Mouse (Mus musculus) kidney, embryonic 16.5 days (tissue): ENCODE results near the gene Gm44511. TPM values are rescaled to one million over a fixed set of nuclear protein-coding genes. Genes with fewer than 3 reads are reported as not detected.

Source experiments
- ATAC-seq: fragments of 200-750 bp; cut with Nextera tagmentation; 2 replicates; pipeline ENCODE4 v1.8.0; 2017; ENCODE audit warnings: moderate TSS enrichment; ENCODE audit not compliant: low FRiP score, low TSS enrichment
- H3K27ac ChIP-seq: fragments of 300-500 bp; sonication (generic); 2 replicates; pipeline ENCODE4 v1.5.1; 2014; ENCODE audit warnings: low read length
- H3K27me3 ChIP-seq: fragments of 300-500 bp; sonication (generic); 2 replicates; pipeline ENCODE4 v1.6.1; 2014; ENCODE audit warnings: low read length, control low read depth, mixed read lengths; ENCODE audit not compliant: insufficient read depth
- H3K36me3 ChIP-seq: fragments of 300-500 bp; sonication (generic); 2 replicates; pipeline ENCODE4 v1.6.1; 2014; ENCODE audit warnings: low read length, control low read depth, mixed read lengths; ENCODE audit not compliant: insufficient read depth
- H3K4me1 ChIP-seq: fragments of 300-500 bp; sonication (generic); 2 replicates; pipeline ENCODE4 v1.6.1; 2014; ENCODE audit warnings: low read length, control low read depth, mixed read lengths; ENCODE audit not compliant: insufficient read depth
- H3K4me2 ChIP-seq: fragments of 300-500 bp; sonication (generic); replicated peaks from 2 replicates; pipeline ENCODE4 v1.6.1; 2014; ENCODE audit warnings: low read depth, low read length
- H3K4me3 ChIP-seq: fragments of 300-500 bp; sonication (generic); 2 replicates; pipeline ENCODE4 v1.5.1; 2014; ENCODE audit warnings: mild to moderate bottlenecking, low read length
- H3K9ac ChIP-seq: fragments of 300-500 bp; sonication (generic); replicated peaks from 2 replicates; pipeline ENCODE4 v1.6.1; 2014; ENCODE audit warnings: low read length
- H3K9me3 ChIP-seq: fragments of 300-500 bp; sonication (generic); 2 replicates; pipeline ENCODE4 v1.6.1; 2016; ENCODE audit warnings: low read length, control low read depth
- WGBS: fragments of 180-500 bp; shearing (Covaris S2); extraction: QIAGEN DNeasy Blood & Tissue Kit; methylation state at CpG from one replicate; pipeline ENCODE4 v1.1.7; 2014; 5-methylcytosine and 5-hydroxymethylcytosine counted together
- polyA plus RNA-seq: library from polyadenylated mRNA; unstranded; fragments of >200 nt; fragmentation: Nextera tagmentation; extraction: Ambion mirVana; gene quantifications from 2 replicates; pipeline ENCODE4 v1.2.1, GENCODE M21; 2015

The Gm44511 gene
- polyA plus RNA-seq, result not detected in 2 replicates

DNA sequence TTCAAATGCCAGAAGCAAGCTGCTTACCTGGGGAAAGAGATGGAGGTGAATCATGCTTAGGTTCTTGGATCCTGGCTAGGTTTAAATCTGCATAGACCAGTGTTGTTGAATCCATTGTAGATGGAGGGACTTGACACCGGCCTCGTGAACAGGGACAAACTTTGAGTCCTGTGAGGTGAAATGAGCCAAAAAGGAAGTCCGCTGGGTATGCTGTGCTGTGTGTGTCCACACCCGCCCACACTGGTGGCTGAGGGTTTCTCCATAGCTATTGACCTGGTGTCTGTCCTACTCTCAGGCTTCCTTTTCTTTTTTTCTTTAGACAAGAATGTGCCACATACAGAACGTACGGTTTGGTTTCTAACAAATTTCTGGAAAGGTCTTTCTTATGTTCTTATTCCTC is at the start of gene Gm44511, which contains the start of gene Klrb1b:
Gene Gm44511, minus strand, starts transcription at position 184 of the 400 bp plus-strand sequence.
Gene Klrb1b, minus strand, starts transcription at position 200 of the 400 bp plus-strand sequence.
- Histone ChIP-seq H3K4me2 (no peak within 1 kb of the TSS), H3K27me3 (no peaks in the 10 kb centered on the region), H3K4me1 (no peaks in the 10 kb centered on the region), H3K36me3 (no peaks in the 10 kb centered on the region), H3K9ac (no peak within 1 kb of the TSS), H3K27ac (no peak within 1 kb of the TSS), H3K9me3 (no peaks in the 10 kb centered on the region), H3K4me3 (no peak within 1 kb of the TSS)
- WGBS, result 85% methylated on average over 6 of the region's 6 CpGs
- no peak for ATAC-seq

DNA sequence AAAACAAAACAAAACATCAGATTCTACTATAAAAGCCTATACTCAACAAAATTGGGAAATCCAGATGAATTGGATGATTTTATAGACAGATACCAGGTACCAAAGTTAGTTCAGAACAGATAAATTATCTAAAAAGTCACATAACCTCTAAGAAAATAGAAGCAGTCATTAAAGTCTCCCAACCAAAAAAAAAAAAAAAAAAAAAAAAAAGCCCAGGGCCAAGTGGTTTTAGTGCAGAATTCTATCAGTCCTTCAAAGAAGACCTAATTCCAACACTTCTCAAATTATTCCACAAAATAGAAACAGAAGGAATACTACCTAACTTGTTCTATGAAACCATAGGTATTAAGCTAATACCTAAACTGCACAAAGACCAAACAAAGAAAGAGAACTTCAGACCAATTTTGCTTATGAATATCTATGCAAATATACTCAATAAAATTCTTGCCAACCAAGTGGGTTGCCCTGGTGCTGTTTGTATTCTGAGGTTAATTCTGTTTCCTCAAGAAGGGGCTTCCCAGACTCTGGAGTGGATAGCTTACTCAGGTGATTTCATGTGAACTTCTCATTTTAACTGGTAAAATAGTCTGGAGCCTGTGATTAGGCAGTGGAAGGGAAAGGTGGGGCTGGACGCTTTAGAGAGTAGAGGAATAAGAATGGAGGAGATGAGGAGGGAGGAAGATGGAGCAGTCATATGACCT is 45.9 kb upstream of the Gm44511 start:
- Histone ChIP-seq H3K27me3 (no peaks in the 10 kb centered on the region), H3K27ac (no peak overlapping the region), H3K4me1 (no peaks in the 10 kb centered on the region), H3K4me3 (no peak overlapping the region), H3K9ac (no peak overlapping the region), H3K4me2 (no peak overlapping the region), H3K9me3 (no peaks in the 10 kb centered on the region; the same call in 1 of the 2 replicates), H3K36me3 (no peaks in the 10 kb centered on the region)
- WGBS, result 90% methylated on average over 1 of the region's 1 CpGs
- ATAC-seq, result no peak

DNA sequence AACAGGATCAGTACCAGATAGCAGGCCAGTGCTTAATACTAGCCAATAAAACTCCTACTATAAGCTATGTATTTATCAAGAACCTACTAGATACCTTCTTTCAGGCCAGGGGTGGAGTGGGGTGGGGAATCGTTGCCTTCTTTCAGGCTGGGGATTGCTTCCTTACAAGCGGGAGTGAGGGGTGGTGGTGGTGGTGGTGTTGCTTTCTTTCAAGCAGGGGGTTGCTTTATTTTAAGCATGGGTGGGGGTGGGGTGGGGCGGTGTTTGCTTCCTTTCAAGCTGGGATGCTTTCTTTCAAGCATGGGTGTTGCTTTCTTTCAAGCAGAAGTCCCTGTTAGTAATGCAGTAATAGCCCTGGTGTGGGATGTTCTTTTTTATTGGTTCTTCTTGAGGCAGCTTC is 42.7 kb upstream of the Gm44511 start:
- no peaks in the 10 kb centered on the region for H3K4me1 ChIP-seq
- WGBS, result 29% methylated on average over 3 of the region's 3 CpGs
- no peak overlapping the region for H3K9ac ChIP-seq
- ATAC-seq, result no peak
- no peak overlapping the region for H3K4me2 ChIP-seq
- H3K4me3 ChIP-seq, result no peak overlapping the region
- H3K9me3 ChIP-seq, result no peaks in the 10 kb centered on the region
- H3K27me3 ChIP-seq, result no peaks in the 10 kb centered on the region
- H3K27ac ChIP-seq, result no peak overlapping the region
- no peaks in the 10 kb centered on the region for H3K36me3 ChIP-seq

DNA sequence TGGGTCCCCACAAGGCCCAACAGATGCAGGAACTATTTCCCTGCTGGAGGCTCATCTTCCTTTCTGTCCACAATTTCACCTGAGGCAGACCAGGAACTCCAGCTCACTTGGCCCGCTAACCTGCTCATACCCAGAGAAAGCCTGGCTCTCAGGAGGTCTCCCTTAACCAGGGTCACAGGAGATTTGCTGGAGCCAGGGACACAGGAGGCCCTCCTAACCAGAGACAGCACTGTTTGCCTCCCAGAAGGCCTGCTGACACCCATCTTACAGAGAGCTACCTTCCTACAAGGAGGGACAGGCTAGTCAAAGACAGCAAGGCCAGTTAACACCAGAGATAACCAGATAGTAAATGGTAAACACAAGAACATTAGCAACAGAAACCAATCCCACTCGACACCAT is 31.9 kb upstream of the Gm44511 start:
- Histone ChIP-seq H3K4me1 (0 out of 2 replicates have a peak, but pooled peaks cover 3% of the 10 kb centered on the region), H3K27me3 (no peaks in the 10 kb centered on the region), H3K9ac (no peak overlapping the region), H3K4me2 (no peak overlapping the region), H3K4me3 (no peak overlapping the region), H3K9me3 (no peaks in the 10 kb centered on the region), H3K36me3 (no peaks in the 10 kb centered on the region), H3K27ac (no peak overlapping the region)
- 86% methylated on average over 2 of the region's 2 CpGs for WGBS
- no peak for ATAC-seq

DNA sequence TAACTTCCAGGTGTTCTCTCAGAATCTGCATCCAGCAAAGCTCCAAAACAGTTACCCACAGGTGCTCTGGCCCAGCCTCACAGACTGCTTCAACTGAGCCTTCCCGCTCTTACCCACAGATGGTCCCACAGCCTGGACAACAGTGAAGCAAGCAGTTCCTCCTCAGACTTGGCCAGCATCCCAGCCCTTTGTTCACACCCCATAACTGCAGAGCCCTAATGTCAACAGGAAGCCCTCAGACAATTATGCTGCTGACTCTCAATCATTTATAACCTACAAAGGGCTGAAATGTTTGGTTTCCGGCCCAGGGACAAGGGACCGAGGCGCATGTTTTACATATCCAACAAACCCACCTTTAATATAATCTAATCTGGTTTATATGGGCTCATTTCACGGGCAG is 30.1 kb upstream of the Gm44511 start:
- Histone ChIP-seq H3K27ac (peak overlapping the region; percentile 43; the same call in 1 of the 2 replicates), H3K9ac (no peak overlapping the region), H3K9me3 (no peaks in the 10 kb centered on the region), H3K4me3 (no peak overlapping the region), H3K36me3 (no peaks in the 10 kb centered on the region), H3K27me3 (no peaks in the 10 kb centered on the region), H3K4me1 (0 out of 2 replicates have a peak, but pooled peaks cover 3% of the 10 kb centered on the region), H3K4me2 (no peak overlapping the region)
- 54% methylated on average over 5 of the region's 5 CpGs for WGBS
- ATAC-seq, result peak; percentile 88

DNA sequence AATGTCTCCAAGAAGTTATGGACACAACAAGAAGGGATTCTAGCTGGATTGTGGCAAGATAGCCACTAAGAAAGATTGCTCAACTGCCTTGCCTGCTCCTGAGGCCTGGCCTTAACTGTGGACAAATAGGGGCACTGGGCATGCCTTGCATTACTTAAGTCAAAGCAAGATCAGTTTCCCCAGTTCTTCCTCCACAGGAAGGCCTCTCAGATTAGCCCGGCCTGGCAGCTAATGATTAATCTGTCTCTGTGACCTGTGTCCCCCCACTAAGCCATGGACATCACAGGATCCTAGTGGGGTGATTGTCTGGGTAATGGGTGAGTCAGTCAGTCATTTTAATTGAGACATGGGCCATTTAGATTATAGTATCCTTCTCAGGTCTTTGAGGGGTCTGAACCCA is 29.4 kb upstream of the Gm44511 start:
- H3K4me3 ChIP-seq, result no peak overlapping the region
- ATAC-seq, result no peak
- 42% methylated on average over 1 of the region's 1 CpGs for WGBS

DNA sequence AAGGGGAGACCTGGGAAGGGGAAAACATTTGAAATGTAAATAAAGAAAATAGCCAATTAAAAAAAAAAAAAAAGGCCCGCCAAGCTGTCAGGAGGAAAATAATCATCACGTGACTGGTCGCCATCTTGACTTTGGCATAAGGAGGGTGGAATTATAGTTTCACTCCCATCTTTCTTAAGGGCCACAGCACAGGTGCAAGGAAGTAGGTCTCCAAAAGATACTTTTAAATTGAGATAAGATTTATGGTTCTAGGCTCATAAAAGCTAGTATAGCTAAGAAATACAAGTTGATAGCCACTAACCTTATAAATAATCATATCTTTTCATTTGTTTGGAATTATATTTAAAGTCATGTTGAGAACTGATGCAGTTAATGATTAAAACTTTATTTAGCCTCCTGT is 28.8 kb upstream of the Gm44511 start:
- H3K9ac ChIP-seq, result no peak overlapping the region
- 91% methylated on average over 3 of the region's 3 CpGs for WGBS
- no peaks in the 10 kb centered on the region for H3K36me3 ChIP-seq
- H3K9me3 ChIP-seq, result no peaks in the 10 kb centered on the region
- no peak for ATAC-seq
- no peaks in the 10 kb centered on the region for H3K27me3 ChIP-seq
- H3K4me2 ChIP-seq, result no peak overlapping the region
- H3K27ac ChIP-seq, result no peak overlapping the region
- H3K4me1 ChIP-seq, result 0 out of 2 replicates have a peak, but pooled peaks cover 3% of the 10 kb centered on the region
- no peak overlapping the region for H3K4me3 ChIP-seq

More for the DNA sequence above, 29.4 kb upstream of the Gm44511 start:
- Histone ChIP-seq H3K27ac (no peak overlapping the region), H3K9ac (no peak overlapping the region), H3K4me1 (0 out of 2 replicates have a peak, but pooled peaks cover 3% of the 10 kb centered on the region), H3K36me3 (no peaks in the 10 kb centered on the region), H3K4me2 (no peak overlapping the region), H3K27me3 (no peaks in the 10 kb centered on the region), H3K9me3 (no peaks in the 10 kb centered on the region)

DNA sequence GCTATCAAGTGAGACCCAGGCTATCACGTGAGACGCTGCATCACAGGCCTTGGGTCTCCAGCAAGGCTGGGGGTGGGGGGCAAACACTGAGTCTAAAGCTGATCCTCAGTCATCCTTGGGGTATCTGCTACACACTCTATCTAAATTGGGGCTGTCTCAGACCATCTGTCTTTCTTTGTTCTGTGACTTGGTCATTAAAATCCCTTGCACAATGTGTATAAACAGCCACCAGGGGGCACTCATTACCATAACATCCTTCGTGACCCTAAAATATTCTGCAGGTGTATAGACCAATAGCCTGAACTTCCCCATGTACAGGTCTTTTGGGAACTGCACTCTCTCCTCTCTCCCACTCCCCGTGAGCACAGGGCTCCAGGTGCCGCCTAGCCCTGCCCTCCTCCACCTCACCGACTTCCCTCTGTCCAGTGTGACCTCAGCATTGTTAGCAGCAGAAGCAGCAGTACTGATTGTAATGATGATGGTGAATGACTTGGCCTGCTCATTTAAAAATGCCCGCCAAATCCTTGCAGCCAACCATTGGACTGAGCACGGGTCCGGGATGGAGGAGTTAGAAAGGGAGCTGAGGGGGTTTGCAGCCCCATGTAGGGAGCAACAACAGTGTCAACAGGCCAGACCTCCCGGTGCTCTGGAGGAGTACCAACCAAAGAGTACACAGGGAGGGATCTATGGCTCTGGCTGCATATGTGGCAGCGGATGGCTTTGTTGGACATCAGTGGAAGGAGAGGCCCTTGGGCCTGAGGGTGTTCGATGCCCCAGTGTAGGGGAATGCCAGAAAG is 28.1 kb upstream of the Gm44511 start:
- WGBS, result 52% methylated on average over 12 of the region's 12 CpGs
- H3K36me3 ChIP-seq, result no peaks in the 10 kb centered on the region
- H3K27ac ChIP-seq, result no peak overlapping the region
- peak; percentile 70 for ATAC-seq
- H3K9me3 ChIP-seq, result no peaks in the 10 kb centered on the region
- H3K4me1 ChIP-seq, result 0 out of 2 replicates have a peak, but pooled peaks cover 3% of the 10 kb centered on the region
- no peak overlapping the region for H3K9ac ChIP-seq
- no peak overlapping the region for H3K4me3 ChIP-seq
- H3K4me2 ChIP-seq, result no peak overlapping the region
- no peaks in the 10 kb centered on the region for H3K27me3 ChIP-seq

DNA sequence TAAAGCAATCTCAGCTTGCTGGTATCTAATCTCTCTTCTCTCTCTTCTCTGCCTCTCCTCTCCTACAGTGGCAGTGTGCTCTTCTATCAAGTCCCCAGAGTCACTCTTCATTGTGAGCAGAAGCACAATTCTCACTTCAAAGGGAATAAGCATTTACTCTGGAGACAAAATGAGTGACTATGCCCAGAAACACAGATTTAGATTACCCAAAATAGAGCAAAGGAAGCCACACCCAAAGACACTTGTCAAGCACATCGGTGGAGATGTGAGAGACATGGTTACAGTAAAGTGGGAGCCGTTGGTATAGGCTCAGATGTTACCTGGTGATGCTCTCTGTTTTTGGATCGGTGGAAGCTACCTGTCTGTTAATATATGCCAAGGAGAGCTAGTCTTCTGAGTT is 26.7 kb upstream of the Gm44511 start:
- Histone ChIP-seq H3K9me3 (no peaks in the 10 kb centered on the region), H3K4me1 (0 out of 2 replicates have a peak, but pooled peaks cover 3% of the 10 kb centered on the region), H3K27ac (no peak overlapping the region), H3K4me2 (no peak overlapping the region), H3K9ac (no peak overlapping the region), H3K27me3 (no peaks in the 10 kb centered on the region), H3K36me3 (no peaks in the 10 kb centered on the region), H3K4me3 (no peak overlapping the region)
- 78% methylated on average over 3 of the region's 3 CpGs for WGBS
- ATAC-seq, result no peak

DNA sequence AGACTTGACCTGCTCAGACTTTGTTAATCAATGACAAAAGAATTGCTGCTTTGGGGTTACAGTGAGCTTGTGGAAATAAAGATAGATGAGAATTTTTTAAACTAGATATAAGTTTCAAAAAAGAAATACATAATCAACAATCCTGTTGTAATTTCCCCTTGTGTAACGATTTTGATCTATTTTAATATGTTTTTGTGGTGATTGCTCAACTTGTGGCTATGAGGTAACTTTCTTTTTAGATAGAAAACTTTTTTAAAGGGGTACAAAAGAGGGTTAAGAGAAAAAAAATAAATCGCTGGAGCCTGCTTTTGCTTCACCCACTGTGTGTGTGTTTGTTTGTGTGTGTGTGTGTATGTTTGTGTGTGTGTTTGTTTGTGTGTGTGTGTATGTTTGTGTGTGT is 25.0 kb upstream of the Gm44511 start:
- WGBS, result 80% methylated on average over 2 of the region's 2 CpGs
- H3K4me3 ChIP-seq, result no peak overlapping the region
- H3K36me3 ChIP-seq, result no peaks in the 10 kb centered on the region
- H3K4me1 ChIP-seq, result 0 out of 2 replicates have a peak, but pooled peaks cover 3% of the 10 kb centered on the region
- H3K27ac ChIP-seq, result no peak overlapping the region
- H3K9me3 ChIP-seq, result no peaks in the 10 kb centered on the region
- no peak for ATAC-seq
- H3K4me2 ChIP-seq, result no peak overlapping the region
- no peak overlapping the region for H3K9ac ChIP-seq
- H3K27me3 ChIP-seq, result no peaks in the 10 kb centered on the region
